Mouse (Mus musculus) heart, embryonic 10.5 days (tissue): Measurements from ENCODE around the gene Prkch. TPM values are rescaled to one million over a fixed set of nuclear protein-coding genes. Genes with fewer than 3 reads are reported as not detected.

Source experiments
- DNase-seq: peaks from one replicate; pipeline ENCODE4 v3.0.0-alpha.2; 2017; ENCODE audit warnings: low spot score
- H3K27ac ChIP-seq: fragments of 300-500 bp; sonication (generic); 2 replicates; pipeline ENCODE4 v1.5.1; 2016; ENCODE audit warnings: mild to moderate bottlenecking
- H3K27me3 ChIP-seq: fragments of 300-500 bp; sonication (generic); 2 replicates; pipeline ENCODE4 v1.6.1; 2016; ENCODE audit warnings: mild to moderate bottlenecking; ENCODE audit not compliant: poor library complexity, insufficient read depth, severe bottlenecking
- H3K36me3 ChIP-seq: fragments of 300-500 bp; sonication (generic); 2 replicates; pipeline ENCODE4 v1.6.1; 2016; ENCODE audit warnings: mild to moderate bottlenecking, moderate library complexity
- H3K4me1 ChIP-seq: fragments of 300-500 bp; sonication (generic); 2 replicates; pipeline ENCODE4 v1.6.1; 2016; ENCODE audit warnings: mild to moderate bottlenecking
- H3K4me3 ChIP-seq: fragments of 300-500 bp; sonication (generic); 2 replicates; pipeline ENCODE4 v1.5.1; 2016; ENCODE audit warnings: mild to moderate bottlenecking, moderate library complexity
- H3K9me3 ChIP-seq: fragments of 300-500 bp; sonication (generic); 2 replicates; pipeline ENCODE4 v1.6.1; 2016; ENCODE audit warnings: mild to moderate bottlenecking, moderate library complexity
- WGBS: fragments of 180-500 bp; shearing (Covaris S2); methylation state at CpG from one replicate; pipeline ENCODE4 v1.1.7; 2016; 5-methylcytosine and 5-hydroxymethylcytosine counted together
- polyA plus RNA-seq: library from polyadenylated mRNA; unstranded; fragments of >200 nt; fragmentation: Nextera tagmentation; extraction: Ambion mirVana; gene quantifications from 2 replicates; pipeline ENCODE4 v1.2.1, GENCODE M21; 2016

Gene Prkch
- polyA plus RNA-seq, 1 experiment from 2014 or later: 16.9 TPM

DNA sequence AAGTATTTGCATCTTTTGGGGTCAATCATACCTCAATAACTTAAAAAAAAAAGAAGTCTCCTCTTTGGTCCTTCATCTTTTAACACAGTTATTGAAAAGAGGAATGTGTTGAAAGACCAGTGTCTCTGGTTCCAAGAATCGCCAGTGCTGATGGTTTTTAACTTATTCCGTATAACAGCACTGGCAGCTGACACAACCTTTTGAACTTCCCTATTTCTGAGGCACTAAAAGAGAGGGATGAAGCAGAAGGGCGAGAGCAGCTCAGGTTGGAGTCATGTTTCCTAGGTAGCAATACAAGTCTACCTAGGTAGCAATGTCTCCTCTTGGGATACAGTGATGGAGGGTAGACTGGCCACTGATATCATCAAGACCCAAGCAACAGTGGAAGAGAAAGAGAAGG, 152.3 kb downstream of the Prkch start:
- H3K27me3 ChIP-seq: no peaks in the 10 kb centered on the region
- H3K4me1 ChIP-seq: peaks cover 32% of the 10 kb centered on the region
- DNase-seq: no peak
- no peak overlapping the region for H3K4me3 ChIP-seq
- 81% methylated on average over 3 of the region's 3 CpGs for WGBS
- H3K36me3 ChIP-seq: no peaks in the 10 kb centered on the region
- H3K9me3 ChIP-seq: no peaks in the 10 kb centered on the region
- H3K27ac ChIP-seq: 0 out of 2 replicates have a peak overlapping the region, but pooled peaks have one; percentile 30

DNA sequence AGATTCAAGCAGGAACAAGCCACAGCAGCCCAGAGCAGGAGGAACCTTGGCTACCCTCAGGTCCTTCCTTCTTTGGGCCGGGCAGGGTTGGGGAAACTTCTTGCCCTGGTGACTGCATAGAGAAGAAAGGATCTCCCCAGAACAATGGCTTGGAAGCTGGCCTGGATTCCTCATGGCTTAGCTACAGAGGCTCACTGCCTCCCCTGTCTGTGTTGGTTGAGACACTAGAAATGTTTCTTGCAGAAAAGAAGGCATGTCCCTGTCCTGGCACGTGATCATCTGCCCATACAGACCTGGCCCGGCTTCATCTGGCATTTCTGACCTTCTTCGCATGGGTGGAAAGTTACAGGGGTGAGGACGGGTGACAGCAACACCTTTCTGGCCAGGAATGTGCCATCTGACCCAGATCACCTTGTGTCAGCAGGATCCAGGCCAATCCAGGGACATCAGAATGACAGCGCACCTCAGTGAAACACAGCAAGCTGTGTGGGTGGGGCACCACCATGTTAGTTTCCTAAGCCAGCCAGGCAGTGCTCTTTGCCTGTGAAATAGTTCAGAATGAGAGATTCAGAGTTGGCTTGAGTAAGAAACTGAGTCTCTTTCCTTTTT, 155.1 kb downstream of the Prkch start:
- Histone ChIP-seq H3K27ac (peak overlapping the region; percentile 25; the same call in 1 of the 2 replicates), H3K9me3 (no peaks in the 10 kb centered on the region), H3K27me3 (no peaks in the 10 kb centered on the region), H3K4me3 (no peak overlapping the region), H3K4me1 (peaks cover 33% of the 10 kb centered on the region), H3K36me3 (no peaks in the 10 kb centered on the region)
- WGBS: 84% methylated on average over 6 of the region's 6 CpGs
- no peak for DNase-seq

DNA sequence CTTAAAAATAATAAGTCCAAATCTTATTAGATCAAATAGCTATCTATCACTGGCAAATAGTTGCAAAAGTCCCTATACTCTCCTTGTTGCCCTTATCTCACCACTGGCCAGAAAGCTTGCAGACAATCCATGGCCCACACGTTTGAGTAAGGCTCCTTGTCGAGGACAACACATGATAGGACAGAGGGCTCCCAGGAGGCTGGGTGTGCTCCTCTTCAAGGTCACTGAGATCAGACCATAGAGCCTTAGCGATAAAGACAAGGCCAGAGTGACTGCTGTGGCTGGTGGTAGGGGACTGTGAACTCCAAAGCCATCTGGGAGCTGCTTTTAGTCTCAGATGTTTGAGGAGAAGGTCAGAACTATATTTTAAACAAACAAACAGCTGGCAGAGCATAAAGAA, 158.0 kb downstream of the Prkch start:
- peaks cover 29% of the 10 kb centered on the region for H3K4me1 ChIP-seq
- no peak overlapping the region for H3K4me3 ChIP-seq
- peak; percentile 74 for DNase-seq
- no peaks in the 10 kb centered on the region for H3K36me3 ChIP-seq
- WGBS: 24% methylated on average over 3 of the region's 3 CpGs
- no peaks in the 10 kb centered on the region for H3K27me3 ChIP-seq
- no peaks in the 10 kb centered on the region for H3K9me3 ChIP-seq
- peak overlapping the region; percentile 65 for H3K27ac ChIP-seq

DNA sequence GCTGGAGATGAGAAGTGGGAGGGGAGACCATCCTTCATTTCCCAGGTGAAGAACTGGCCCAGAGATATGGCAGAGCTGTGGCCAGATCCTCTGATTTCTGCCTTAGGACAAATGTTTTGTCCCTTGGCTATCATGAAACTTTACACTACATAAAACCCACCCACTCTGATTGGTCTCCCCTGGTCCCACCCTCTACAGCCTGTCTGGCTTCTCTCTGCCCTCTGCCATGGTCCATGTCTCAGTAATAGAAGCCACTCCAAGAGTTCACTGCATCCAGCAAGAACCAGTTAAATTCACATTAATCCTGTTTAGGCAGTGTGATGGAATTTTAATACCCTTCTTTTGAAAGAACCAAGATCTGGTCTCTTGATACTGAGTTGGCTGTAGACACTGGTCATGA, 158.5 kb downstream of the Prkch start:
- Histone ChIP-seq H3K9me3 (no peaks in the 10 kb centered on the region), H3K27ac (peak overlapping the region; percentile 65), H3K4me3 (no peak overlapping the region), H3K4me1 (peaks cover 32% of the 10 kb centered on the region), H3K27me3 (no peaks in the 10 kb centered on the region), H3K36me3 (no peaks in the 10 kb centered on the region)
- no peak for DNase-seq

GRCm38 (mm10) chr12:73746072-73746471, 161.5 kb downstream of the Prkch start:
- Histone ChIP-seq H3K4me3 (no peak overlapping the region), H3K4me1 (peaks cover 37% of the 10 kb centered on the region), H3K9me3 (no peaks in the 10 kb centered on the region), H3K27me3 (no peaks in the 10 kb centered on the region), H3K36me3 (no peaks in the 10 kb centered on the region), H3K27ac (no peak overlapping the region)
- WGBS: 91% methylated on average over 6 of the region's 6 CpGs
- DNase-seq: no peak

GRCm38 (mm10) chr12:73748373-73748772, 163.8 kb downstream of the Prkch start:
- Histone ChIP-seq H3K4me1 (peaks cover 30% of the 10 kb centered on the region), H3K27ac (no peak overlapping the region), H3K9me3 (no peaks in the 10 kb centered on the region), H3K36me3 (no peaks in the 10 kb centered on the region), H3K4me3 (no peak overlapping the region), H3K27me3 (no peaks in the 10 kb centered on the region)
- DNase-seq: no peak
- 91% methylated on average over 3 of the region's 3 CpGs for WGBS

DNA sequence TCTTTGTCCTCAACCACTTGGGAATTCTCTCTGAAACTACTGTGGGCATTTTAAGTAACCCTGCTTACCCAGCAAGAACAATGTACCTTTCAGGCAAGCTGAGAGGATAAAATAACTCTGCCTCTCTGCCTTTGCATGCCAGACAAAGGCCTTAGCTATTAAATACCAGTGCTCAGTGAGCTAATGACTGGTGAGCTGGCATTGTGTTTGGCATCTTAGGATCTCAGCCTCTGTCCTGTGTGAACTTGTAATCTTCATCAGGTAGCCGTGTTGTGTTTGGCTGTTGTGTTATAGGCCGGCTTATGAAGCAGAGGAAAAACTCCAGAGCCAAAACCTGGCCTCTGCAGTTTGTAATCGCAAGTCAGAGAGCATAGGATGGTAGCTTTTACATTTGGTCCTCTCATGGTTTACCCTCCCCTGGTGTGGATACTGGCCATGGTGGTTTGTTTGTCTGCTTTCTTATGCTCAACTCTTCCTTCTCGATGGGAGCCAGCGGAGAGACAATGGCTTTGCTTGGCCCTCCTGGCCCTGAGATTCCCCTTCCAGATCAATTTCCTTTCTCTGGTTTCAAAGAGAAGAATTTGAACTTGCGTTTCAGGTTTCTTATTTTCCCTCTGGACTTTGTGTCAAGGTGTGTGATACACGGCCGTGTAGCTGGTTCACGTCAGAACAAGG, 170.0 kb downstream of the Prkch start:
- H3K4me3 ChIP-seq: no peak overlapping the region
- peaks cover 60% of the 10 kb centered on the region for H3K4me1 ChIP-seq
- H3K9me3 ChIP-seq: no peaks in the 10 kb centered on the region

GRCm38 (mm10) chr12:73755646-73756045, 171.1 kb downstream of the Prkch start:
- no peak for DNase-seq
- 68% methylated on average over 8 of the region's 8 CpGs for WGBS
- Histone ChIP-seq H3K27ac (no peak overlapping the region; the same call in 1 of the 2 replicates), H3K27me3 (no peaks in the 10 kb centered on the region), H3K4me3 (no peak overlapping the region), H3K4me1 (peaks cover 52% of the 10 kb centered on the region), H3K9me3 (no peaks in the 10 kb centered on the region), H3K36me3 (peaks cover 7% of the 10 kb centered on the region)

More for the DNA sequence above, 170.0 kb downstream of the Prkch start:
- 76% methylated on average over 9 of the region's 9 CpGs for WGBS
- Histone ChIP-seq H3K27me3 (no peaks in the 10 kb centered on the region), H3K27ac (peak overlapping the region; percentile 39), H3K36me3 (peaks cover 5% of the 10 kb centered on the region)
- no peak for DNase-seq

- no peaks in the 10 kb centered on the region for H3K9me3 ChIP-seq
- no peak for DNase-seq
- no peak overlapping the region for H3K4me3 ChIP-seq
- peaks cover 7% of the 10 kb centered on the region for H3K36me3 ChIP-seq
- H3K27ac ChIP-seq: no peak overlapping the region
- WGBS: 91% methylated on average over 6 of the region's 6 CpGs
- peaks cover 52% of the 10 kb centered on the region for H3K4me1 ChIP-seq
- no peaks in the 10 kb centered on the region for H3K27me3 ChIP-seq
These were observed 171.9 kb downstream of the Prkch start for GRCm38 (mm10) chr12:73756527-73756926.

DNA sequence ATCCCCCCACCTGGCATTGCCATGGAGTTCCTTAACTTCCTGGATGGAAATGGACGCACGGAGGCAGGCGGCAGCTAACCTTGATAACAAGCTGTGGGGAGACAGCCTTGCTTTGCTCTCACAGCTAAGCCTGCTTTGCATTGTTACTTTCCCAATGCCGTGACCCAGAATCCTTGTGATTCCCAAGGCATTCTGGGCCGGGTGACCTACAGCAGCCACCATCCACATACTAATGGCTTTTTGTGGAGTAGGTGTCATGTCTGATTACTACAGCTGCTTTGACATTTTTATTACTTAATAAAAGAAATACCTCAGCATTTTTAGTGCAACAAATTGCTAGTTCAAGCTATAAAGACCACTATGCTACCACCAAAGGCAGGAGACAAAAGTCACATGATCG, 177.4 kb downstream of the Prkch start:
- WGBS: 54% methylated on average over 6 of the region's 6 CpGs
- no peaks in the 10 kb centered on the region for H3K27me3 ChIP-seq

GRCm38 (mm10) chr12:73762762-73763161, 178.2 kb downstream of the Prkch start:
- Histone ChIP-seq H3K27ac (no peak overlapping the region), H3K4me3 (no peak overlapping the region), H3K9me3 (no peaks in the 10 kb centered on the region), H3K36me3 (peaks cover 12% of the 10 kb centered on the region), H3K27me3 (no peaks in the 10 kb centered on the region), H3K4me1 (peaks cover 40% of the 10 kb centered on the region)
- DNase-seq: no peak
- WGBS: 78% methylated on average over 3 of the region's 3 CpGs

More for the DNA sequence above, 177.4 kb downstream of the Prkch start:
- H3K4me1 ChIP-seq: peaks cover 48% of the 10 kb centered on the region
- DNase-seq: no peak
- H3K9me3 ChIP-seq: no peaks in the 10 kb centered on the region
- peaks cover 12% of the 10 kb centered on the region for H3K36me3 ChIP-seq
- no peak overlapping the region for H3K4me3 ChIP-seq
- 0 out of 2 replicates have a peak overlapping the region, but pooled peaks have one; percentile 24 for H3K27ac ChIP-seq

- H3K27ac ChIP-seq: peak overlapping the region; percentile 85
- DNase-seq: peak; percentile 86
- no peaks in the 10 kb centered on the region for H3K27me3 ChIP-seq
- peaks cover 41% of the 10 kb centered on the region for H3K4me1 ChIP-seq
- 25% methylated on average over 15 of the region's 15 CpGs for WGBS
- H3K36me3 ChIP-seq: peaks cover 5% of the 10 kb centered on the region; the same call in 1 of the 2 replicates
- H3K4me3 ChIP-seq: peak overlapping the region; percentile 13; the same call in 1 of the 2 replicates
- no peaks in the 10 kb centered on the region for H3K9me3 ChIP-seq
These were observed 180.3 kb downstream of the Prkch start for GRCm38 (mm10) chr12:73764649-73765525.

DNA sequence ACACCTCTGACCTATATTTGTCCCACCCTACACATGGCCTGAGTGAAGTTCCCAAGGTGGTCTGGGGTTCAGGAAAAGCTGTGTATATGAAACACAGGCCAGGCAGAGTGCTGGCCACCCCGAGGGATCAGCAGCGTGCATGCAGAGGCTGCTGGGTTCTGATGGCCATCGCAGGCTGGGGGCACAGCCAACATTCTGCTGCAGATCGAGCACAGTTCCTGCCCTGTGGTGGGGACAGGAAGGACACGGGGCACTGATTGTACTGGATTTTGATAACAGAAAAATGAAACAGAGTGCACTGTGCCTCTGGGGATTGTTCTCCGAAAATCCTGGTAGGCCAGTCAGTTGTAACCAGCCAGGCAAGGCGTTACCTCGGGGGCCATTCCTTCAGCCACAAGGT, 181.6 kb downstream of the Prkch start:
- no peak for DNase-seq
- peaks cover 43% of the 10 kb centered on the region for H3K4me1 ChIP-seq
- no peak overlapping the region for H3K4me3 ChIP-seq
- H3K27me3 ChIP-seq: no peaks in the 10 kb centered on the region
- peak overlapping the region; percentile 85; the same call in 1 of the 2 replicates for H3K27ac ChIP-seq
- H3K9me3 ChIP-seq: no peaks in the 10 kb centered on the region
- WGBS: 69% methylated on average over 8 of the region's 8 CpGs
- peaks cover 5% of the 10 kb centered on the region; the same call in 1 of the 2 replicates for H3K36me3 ChIP-seq
